Mouse (Mus musculus): ENCODE data around the gene Rps17.

Gene Rps17

GRCm38 (mm10) chr7:81331851-81332250 is 13.2 kb downstream of the Rps17 start:
- DNase-seq (ENCODE audit: extremely low spot score, low spot score): no peak

GRCm38 (mm10) chr7:81330767-81331166 is 14.3 kb downstream of the Rps17 start:
- DNase-seq (ENCODE audit: extremely low spot score, low spot score): no peak

- no peak for DNase-seq (ENCODE audit: extremely low spot score, low spot score)
These were observed 17.4 kb downstream of the Rps17 start for GRCm38 (mm10) chr7:81327661-81328060.

GRCm38 (mm10) chr7:81326859-81327258 is 18.2 kb downstream of the Rps17 start:
- DNase-seq (ENCODE audit: extremely low spot score, low spot score): no peak

GRCm38 (mm10) chr7:81326043-81326442 is 19.0 kb downstream of the Rps17 start:
- DNase-seq (ENCODE audit: extremely low spot score, low spot score): no peak

GRCm38 (mm10) chr7:81321776-81322175 is 23.3 kb downstream of the Rps17 start:
- DNase-seq (ENCODE audit: extremely low spot score, low spot score): no peak

DNA sequence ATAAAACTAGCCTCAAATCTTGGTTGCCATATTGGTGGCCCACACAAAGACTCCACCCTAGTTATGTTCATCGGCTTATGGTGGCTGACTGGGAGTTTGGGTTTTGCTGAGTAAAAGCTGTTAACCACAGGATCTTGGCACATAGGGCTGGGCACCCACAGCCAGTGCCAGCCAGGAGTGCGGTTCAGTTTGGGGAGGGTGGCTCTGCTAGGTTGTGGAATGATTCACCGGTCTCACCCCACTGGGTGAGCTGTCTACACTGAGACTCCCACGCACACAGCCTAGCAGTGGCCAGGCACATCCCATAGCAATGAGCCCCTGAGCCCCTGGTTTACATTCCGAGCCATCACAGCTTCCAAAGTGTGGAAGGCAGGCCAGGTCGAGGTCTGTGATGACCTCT is 25.3 kb downstream of the Rps17 start:
- no peak for DNase-seq (ENCODE audit: extremely low spot score, low spot score)

DNA sequence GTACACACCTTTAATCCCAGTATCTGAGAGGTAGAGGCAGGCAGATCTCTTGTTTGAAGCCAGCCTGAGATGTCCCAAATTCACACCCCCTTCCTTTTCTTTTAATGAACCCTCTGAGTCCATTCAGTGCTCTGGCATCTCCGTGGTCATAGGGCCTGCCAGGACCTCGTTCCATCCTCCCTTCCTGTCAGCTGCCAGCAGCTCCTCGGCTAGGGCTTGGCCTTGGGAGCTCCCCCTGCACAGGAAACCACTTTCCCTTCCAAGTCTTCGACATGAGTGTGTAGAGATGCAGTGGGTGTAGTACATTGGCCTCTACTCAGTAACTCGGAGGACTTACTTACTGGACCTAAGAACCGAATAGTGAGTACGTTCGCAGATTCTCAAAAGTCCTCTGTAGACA is 29.5 kb downstream of the Rps17 start:
- no peak for DNase-seq (ENCODE audit: extremely low spot score, low spot score)

DNA sequence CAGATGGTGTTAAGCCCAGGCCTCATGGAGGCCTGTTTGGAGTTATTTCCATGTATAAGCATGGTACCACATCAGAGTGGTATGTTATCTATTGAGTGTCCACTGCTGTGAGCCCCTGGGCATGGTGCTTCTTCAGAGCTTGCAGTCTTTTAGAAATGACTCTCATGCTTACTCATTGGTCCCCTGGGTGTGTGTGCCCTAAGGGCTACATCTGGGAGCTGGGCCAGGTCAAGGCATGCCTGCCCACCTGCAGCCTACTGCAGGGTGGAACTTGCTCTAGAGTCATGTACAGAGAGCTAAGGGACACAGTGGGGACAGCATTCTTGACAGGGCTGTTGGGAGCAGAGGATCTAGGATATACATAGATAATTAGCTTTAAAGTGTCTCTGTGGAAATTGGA is 33.5 kb downstream of the Rps17 start:
- DNase-seq (ENCODE audit: extremely low spot score, low spot score): no peak

DNA sequence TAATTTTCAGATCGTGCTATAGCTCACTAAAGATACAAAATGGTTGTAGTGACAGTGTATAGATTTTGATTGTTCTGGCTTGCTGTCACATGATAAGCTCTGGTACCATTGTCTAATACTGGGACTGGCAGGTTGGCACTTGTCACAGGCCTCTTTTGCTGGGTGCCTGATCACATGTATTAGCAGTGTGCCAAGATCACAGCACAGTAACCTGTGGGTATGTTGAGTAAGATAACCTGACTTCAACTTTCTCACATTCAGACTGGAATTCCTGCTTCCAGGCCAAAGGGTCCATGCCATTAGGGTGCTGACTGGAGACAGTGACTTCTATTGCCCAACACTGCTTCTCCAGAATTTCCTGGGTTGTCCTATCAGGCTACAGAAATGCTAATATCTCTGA is 33.9 kb downstream of the Rps17 start:
- DNase-seq (ENCODE audit: extremely low spot score, low spot score): no peak

DNA sequence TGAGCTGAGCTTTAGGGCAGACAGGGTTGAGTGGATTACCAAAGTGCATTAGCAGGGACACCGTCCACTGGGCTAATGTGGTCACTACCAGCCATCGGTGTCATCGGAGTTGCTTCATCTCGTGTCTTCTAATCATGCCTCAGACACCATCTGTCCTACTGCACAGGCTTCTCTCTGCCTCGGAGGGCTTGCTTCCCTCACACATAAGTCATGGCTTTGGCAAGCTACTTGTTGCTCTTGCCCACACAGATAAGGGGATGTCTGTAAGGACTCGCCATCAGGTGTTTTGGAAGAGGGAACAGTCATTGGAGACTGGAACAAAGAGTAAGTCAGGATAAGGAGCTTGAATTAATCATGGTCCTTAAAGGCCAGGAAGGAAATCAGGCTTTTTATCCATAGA is 35.8 kb downstream of the Rps17 start:
- no peak for DNase-seq (ENCODE audit: extremely low spot score, low spot score)

GRCm38 (mm10) chr7:81307735-81308134 is 37.3 kb downstream of the Rps17 start:
- no peak for DNase-seq (ENCODE audit: extremely low spot score, low spot score)

DNA sequence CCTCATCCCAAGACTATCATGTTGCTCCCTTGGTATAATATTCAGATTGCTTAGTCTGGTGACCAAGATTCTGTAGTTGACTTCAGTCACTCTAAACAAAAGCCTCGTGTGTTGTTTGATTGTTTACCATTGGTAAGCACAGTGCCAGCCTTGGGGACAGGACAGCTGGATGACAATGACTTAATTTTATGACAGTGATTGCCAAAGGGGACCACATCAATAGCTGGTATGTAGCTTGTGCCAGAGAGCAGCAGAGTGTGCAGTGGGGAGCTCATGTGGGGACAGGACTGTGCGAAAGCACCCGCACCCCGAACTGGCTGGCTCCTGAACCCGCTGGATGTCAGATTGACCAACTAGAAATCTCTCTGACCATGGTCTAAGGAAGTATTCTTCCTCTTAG is 40.4 kb downstream of the Rps17 start:
- no peak for DNase-seq (ENCODE audit: extremely low spot score, low spot score)

DNA sequence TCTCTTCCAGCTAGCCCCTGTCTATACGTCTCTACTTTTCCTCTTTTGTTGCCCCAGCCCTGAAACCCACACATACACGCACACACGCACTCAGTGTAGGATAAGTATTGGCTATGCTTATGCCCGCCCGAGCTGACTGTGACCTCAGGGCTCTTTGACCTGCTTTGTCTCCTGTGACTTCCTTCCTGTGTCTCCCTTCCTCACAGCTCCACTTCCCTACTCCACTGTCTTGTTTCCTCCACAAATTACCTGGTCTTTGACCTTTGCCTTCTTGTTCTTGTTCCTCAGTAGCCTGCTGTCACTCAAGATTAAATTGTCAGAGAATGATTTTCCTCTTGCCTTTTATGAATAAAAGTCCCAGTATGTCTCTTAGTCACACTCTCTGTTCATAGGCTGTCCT is 41.0 kb downstream of the Rps17 start:
- DNase-seq (ENCODE audit: extremely low spot score, low spot score): no peak

- no peak for DNase-seq (ENCODE audit: extremely low spot score, low spot score)
These were observed 41.4 kb downstream of the Rps17 start for GRCm38 (mm10) chr7:81303682-81304081.

DNA sequence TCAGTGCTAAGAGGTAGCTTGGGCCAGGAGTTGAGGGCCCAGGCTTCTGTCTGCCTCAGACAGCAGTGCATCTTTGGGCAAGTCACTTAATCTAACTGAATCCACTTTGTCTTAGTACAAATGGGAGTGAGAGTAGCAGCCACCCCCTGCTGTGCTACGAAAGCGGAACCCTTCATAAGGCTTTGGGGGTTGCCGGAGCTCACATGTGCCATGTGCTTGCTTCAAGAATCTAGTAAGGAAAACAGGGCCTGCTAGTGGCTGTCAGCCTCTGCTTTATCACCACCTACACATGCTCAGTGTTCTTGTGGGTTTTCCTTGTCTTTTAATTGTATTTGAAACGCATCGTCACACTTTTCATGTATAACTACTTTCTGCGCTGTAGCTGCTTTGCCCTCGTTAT is 43.7 kb downstream of the Rps17 start:
- DNase-seq (ENCODE audit: extremely low spot score, low spot score): no peak

- DNase-seq (ENCODE audit: extremely low spot score, low spot score): no peak
These were observed 46.8 kb downstream of the Rps17 start for GRCm38 (mm10) chr7:81298206-81298605.

DNA sequence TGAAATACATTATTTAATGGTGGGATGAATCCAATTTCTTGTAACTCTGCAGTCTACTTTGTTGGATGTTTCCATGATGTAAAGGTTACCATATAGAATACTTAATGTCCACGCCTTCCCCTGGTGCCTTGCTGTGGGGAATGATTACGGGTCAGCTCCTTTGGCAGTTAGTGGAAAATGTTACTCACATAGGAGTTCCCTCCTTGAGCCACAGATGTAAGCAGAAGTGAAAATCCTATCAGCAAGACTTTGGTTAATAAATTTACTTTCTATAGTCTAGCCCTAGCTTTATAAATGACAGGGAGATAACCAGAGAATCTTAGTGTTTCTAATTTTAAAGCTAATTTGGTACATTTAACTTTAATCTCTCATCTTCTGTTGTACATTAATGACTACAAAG is 49.9 kb downstream of the Rps17 start:
- no peak for DNase-seq (ENCODE audit: extremely low spot score, low spot score)

Measured in neural tube, embryonic 10.5 days (tissue).